Mouse (Mus musculus): Measurements from ENCODE around the gene Itgb5. TPM values are rescaled to one million over a fixed set of nuclear protein-coding genes. Genes with fewer than 3 reads are reported as not detected.

Gene Itgb5
- polyA plus RNA-seq, 1 experiment from 2014 or later = 20.0 TPM

DNA sequence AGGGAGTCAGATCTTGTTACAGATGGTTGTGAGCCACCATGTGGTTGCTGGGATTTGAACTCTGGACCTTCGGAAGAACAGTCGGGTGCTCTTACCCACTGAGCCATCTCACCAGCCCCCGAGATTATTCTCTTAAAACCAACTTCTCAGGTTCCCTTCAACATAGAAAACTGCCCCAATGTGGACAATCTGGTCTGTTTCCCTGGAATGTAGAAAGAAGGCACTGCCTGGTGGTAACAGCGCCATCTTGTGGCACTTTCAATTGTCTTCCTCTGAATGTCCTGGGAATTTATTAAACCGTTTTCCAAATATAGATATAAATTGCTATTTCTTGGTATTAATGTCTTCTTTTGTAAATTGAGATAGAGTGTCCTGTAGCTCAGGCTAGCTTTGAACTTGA is 31.6 kb upstream of the Itgb5 start:
- no peak for ATAC-seq
- Histone ChIP-seq H3K36me3 (no peaks in the 10 kb centered on the region), H3K9me3 (replicated peaks) (no peaks in the 10 kb centered on the region), H3K4me3 (no peak overlapping the region), H3K27me3 (replicated peaks) (no peaks in the 10 kb centered on the region), H3K27ac (no peak overlapping the region), H3K4me1 (peaks cover 21% of the 10 kb centered on the region), H3K9ac (no peak overlapping the region), H3K4me2 (no peak overlapping the region)
- 34% methylated on average over 5 of the region's 5 CpGs for WGBS (ENCODE audit: insufficient replicate concordance)

- WGBS (ENCODE audit: insufficient replicate concordance) = 66% methylated on average over 3 of the region's 3 CpGs
- H3K4me2 ChIP-seq = no peak overlapping the region
- no peaks in the 10 kb centered on the region for H3K27me3 ChIP-seq (replicated peaks)
- H3K27ac ChIP-seq = no peak overlapping the region
- no peaks in the 10 kb centered on the region for H3K9me3 ChIP-seq (replicated peaks)
- H3K4me3 ChIP-seq = no peak overlapping the region
- H3K4me1 ChIP-seq = no peaks in the 10 kb centered on the region
- ATAC-seq = no peak
- no peak overlapping the region for H3K9ac ChIP-seq
- no peaks in the 10 kb centered on the region for H3K36me3 ChIP-seq
Measured at GRCm38 (mm10) chr16:33810002-33810401, 19.5 kb upstream of the Itgb5 start.

GRCm38 (mm10) chr16:33818413-33819165 is 10.9 kb upstream of the Itgb5 start:
- no peaks in the 10 kb centered on the region for H3K4me1 ChIP-seq
- no peak overlapping the region for H3K4me2 ChIP-seq
- WGBS (ENCODE audit: insufficient replicate concordance) = 77% methylated on average over 7 of the region's 7 CpGs
- H3K9me3 ChIP-seq (replicated peaks) = no peaks in the 10 kb centered on the region
- no peak for ATAC-seq
- H3K27me3 ChIP-seq (replicated peaks) = 0 out of 2 replicates have a peak, but pooled peaks cover 4% of the 10 kb centered on the region
- no peak overlapping the region for H3K4me3 ChIP-seq
- H3K9ac ChIP-seq = no peak overlapping the region
- H3K36me3 ChIP-seq = peaks cover 5% of the 10 kb centered on the region; the same call in 1 of the 2 replicates
- H3K27ac ChIP-seq = no peak overlapping the region

DNA sequence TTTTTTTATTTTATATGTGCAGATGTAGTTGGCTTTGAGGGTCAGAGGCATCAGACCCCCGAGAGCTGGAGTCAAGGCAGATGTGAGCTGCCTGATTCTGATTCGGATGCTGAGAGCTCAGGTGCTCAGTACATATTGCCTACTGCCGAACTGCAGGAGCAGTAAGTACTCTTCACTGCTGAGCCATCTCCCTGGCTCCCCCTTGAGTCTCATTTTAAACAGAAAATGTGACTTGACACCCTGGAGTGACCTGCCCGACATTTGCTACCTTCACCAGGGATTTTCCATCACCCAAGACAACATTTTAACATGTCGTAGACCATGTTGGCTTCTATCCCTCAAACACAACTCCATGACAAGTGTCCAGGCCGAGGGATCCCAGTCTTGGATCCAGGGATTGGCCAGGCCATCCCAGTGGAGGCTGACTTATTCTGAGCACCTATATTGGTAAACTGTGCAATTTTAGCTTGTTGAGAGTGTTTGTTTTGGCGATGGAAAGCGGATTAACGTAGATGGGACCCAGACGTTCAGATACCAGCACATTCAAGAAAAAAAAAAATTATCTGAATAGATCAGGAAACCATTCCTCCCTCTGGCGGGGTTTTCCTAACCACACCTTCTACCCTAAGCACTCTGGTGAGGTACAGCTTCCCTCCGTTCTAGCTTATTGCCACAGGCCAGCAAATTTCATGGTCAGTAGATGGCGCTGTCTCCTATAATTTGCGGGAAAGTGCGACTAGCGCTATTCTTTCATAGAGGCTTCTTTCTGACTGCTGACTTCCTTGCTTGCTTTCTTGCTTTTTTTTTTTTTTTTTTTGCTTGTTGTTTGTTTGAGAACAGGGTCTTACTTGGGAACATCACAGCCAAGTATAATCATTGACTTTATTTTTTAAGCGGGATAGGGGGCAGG is 8.9 kb upstream of the Itgb5 start:
- H3K4me3 ChIP-seq = no peak overlapping the region
- H3K36me3 ChIP-seq = peaks cover 5% of the 10 kb centered on the region; the same call in 1 of the 2 replicates
- no peak for ATAC-seq
- WGBS (ENCODE audit: insufficient replicate concordance) = 20% methylated on average over 17 of the region's 17 CpGs
- no peak overlapping the region for H3K4me2 ChIP-seq
- 0 out of 2 replicates have a peak, but pooled peaks cover 4% of the 10 kb centered on the region for H3K27me3 ChIP-seq (replicated peaks)
- no peaks in the 10 kb centered on the region for H3K4me1 ChIP-seq
- no peak overlapping the region for H3K27ac ChIP-seq
- no peaks in the 10 kb centered on the region for H3K9me3 ChIP-seq (replicated peaks)
- no peak overlapping the region for H3K9ac ChIP-seq

GRCm38 (mm10) chr16:33824603-33825002 is 4.9 kb upstream of the Itgb5 start:
- Histone ChIP-seq H3K4me3 (no peak overlapping the region), H3K27me3 (replicated peaks) (peaks cover 31% of the 10 kb centered on the region), H3K9me3 (replicated peaks) (no peaks in the 10 kb centered on the region), H3K4me1 (peaks cover 8% of the 10 kb centered on the region), H3K27ac (no peak overlapping the region), H3K9ac (no peak overlapping the region), H3K4me2 (no peak overlapping the region), H3K36me3 (no peaks in the 10 kb centered on the region)
- WGBS (ENCODE audit: insufficient replicate concordance) = 77% methylated on average over 5 of the region's 6 CpGs
- ATAC-seq = no peak

- Histone ChIP-seq H3K4me2 (no peak overlapping the region), H3K27me3 (replicated peaks) (peaks cover 65% of the 10 kb centered on the region), H3K4me3 (no peak overlapping the region), H3K36me3 (no peaks in the 10 kb centered on the region), H3K9me3 (replicated peaks) (no peaks in the 10 kb centered on the region), H3K27ac (no peak overlapping the region), H3K9ac (no peak overlapping the region), H3K4me1 (peaks cover 33% of the 10 kb centered on the region)
- WGBS (ENCODE audit: insufficient replicate concordance) = 70% methylated on average over 7 of the region's 7 CpGs
- ATAC-seq = no peak
Measured at GRCm38 (mm10) chr16:33828496-33828895, 969 bp upstream of the Itgb5 start.

DNA sequence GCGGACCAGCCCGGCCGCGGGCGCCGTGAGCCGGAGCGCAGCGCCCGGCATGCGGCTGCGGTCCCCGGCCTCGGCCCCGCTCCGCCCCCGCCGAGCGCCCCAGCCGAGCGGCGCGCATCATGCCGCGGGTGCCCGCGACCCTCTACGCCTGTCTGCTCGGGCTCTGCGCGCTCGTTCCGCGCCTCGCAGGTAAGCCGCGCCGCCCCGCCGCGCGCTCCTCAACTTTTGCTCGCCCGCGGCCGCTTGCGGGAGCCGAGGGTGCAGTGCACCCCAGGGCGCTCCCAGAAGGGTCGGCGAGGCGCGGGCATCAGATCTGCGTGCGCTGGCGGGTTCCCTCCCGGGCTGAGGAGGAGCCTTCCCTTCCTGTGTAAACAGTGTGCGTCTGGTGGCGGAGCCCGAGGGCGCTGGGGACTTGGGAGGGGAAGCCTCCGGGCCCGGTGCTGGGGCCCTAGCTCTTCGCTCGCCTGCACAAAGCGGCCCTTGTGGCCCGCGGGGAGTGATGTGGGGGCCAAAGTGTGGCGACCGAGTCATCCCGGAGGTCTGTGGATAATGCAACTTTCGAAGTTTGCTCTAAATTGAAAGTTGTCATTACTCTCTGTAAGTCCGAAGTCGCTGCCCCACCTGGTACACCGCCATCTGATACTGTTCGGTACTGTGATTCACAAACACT is 512 bp downstream of the Itgb5 start:
- ATAC-seq = peak; percentile 48
- peak overlapping the region; percentile 59 for H3K9ac ChIP-seq
- 0 out of 2 replicates have a peak overlapping the region, but pooled peaks have one; percentile 26 for H3K27ac ChIP-seq
- peak overlapping the region; percentile 65 for H3K4me3 ChIP-seq
- peaks cover 48% of the 10 kb centered on the region for H3K4me1 ChIP-seq
- H3K27me3 ChIP-seq (replicated peaks) = peaks cover 80% of the 10 kb centered on the region
- H3K9me3 ChIP-seq (replicated peaks) = no peaks in the 10 kb centered on the region
- WGBS (ENCODE audit: insufficient replicate concordance) = 1% methylated on average over 73 of the region's 76 CpGs
- peak overlapping the region; percentile 78 for H3K4me2 ChIP-seq
- H3K36me3 ChIP-seq = no peaks in the 10 kb centered on the region

- peak overlapping the region; percentile 65 for H3K4me3 ChIP-seq
- H3K27me3 ChIP-seq (replicated peaks) = peaks cover 86% of the 10 kb centered on the region
- no peaks in the 10 kb centered on the region for H3K9me3 ChIP-seq (replicated peaks)
- ATAC-seq = no peak
- peak overlapping the region; percentile 78 for H3K4me2 ChIP-seq
- H3K36me3 ChIP-seq = no peaks in the 10 kb centered on the region
- WGBS (ENCODE audit: insufficient replicate concordance) = 6% methylated on average over 18 of the region's 18 CpGs
- H3K27ac ChIP-seq = 0 out of 2 replicates have a peak overlapping the region, but pooled peaks have one; percentile 26
- H3K4me1 ChIP-seq = peaks cover 52% of the 10 kb centered on the region
- H3K9ac ChIP-seq = peak overlapping the region; percentile 59
Measured at GRCm38 (mm10) chr16:33830512-33831105, 1.1 kb downstream of the Itgb5 start.

- Histone ChIP-seq H3K9ac (no peak overlapping the region), H3K27ac (no peak overlapping the region), H3K4me3 (no peak overlapping the region), H3K4me1 (peaks cover 62% of the 10 kb centered on the region), H3K9me3 (replicated peaks) (no peaks in the 10 kb centered on the region), H3K36me3 (no peaks in the 10 kb centered on the region), H3K4me2 (peak overlapping the region; percentile 61), H3K27me3 (replicated peaks) (peaks cover 91% of the 10 kb centered on the region)
- 58% methylated on average over 6 of the region's 6 CpGs for WGBS (ENCODE audit: insufficient replicate concordance)
- ATAC-seq = no peak
Measured at GRCm38 (mm10) chr16:33832057-33832456, 2.6 kb downstream of the Itgb5 start.

DNA sequence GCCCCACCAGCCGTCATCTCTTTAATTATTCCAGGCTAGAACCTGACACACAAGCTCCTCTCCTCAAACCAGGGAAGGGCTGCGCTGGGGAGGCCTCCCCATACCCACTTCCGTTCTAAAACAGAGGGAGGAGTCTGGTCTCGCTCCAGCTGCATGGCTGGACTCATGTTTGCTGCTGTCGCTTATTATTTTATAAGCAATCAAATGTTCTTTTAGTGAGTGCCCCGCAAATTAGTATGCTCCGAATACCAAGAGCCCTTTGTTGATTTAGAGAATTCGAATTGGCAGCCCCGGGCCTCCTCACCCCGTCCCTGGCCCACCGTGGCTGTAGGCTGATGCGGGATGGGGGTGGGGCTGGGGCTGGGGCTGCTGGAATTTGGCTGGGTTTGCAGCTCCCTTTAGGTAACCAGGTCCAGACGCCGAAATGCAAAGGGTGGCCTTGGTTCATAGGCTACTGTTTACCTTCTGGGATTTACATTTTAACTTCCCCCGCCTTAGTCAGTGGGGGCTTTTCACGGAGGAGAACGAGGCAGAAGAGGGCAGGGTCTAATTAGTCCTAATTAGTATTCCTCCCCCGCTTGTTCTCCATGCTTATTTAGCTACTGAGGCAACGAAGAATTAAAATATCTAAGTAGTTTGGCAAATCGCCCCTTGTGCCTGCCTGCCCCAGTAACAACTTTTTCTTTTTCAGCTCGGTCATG is 3.4 kb downstream of the Itgb5 start:
- Histone ChIP-seq H3K36me3 (no peaks in the 10 kb centered on the region), H3K27ac (0 out of 2 replicates have a peak overlapping the region, but pooled peaks have one; percentile 41), H3K9ac (peak overlapping the region; percentile 24; the same call in 1 of the 2 replicates), H3K4me3 (peak overlapping the region; percentile 32), H3K4me2 (peak overlapping the region; percentile 61), H3K27me3 (replicated peaks) (peaks cover 82% of the 10 kb centered on the region), H3K4me1 (peaks cover 62% of the 10 kb centered on the region), H3K9me3 (replicated peaks) (no peaks in the 10 kb centered on the region)
- 6% methylated on average over 21 of the region's 21 CpGs for WGBS (ENCODE audit: insufficient replicate concordance)
- 0 out of 2 replicates have a peak, but pooled peaks have one; percentile 21 for ATAC-seq

DNA sequence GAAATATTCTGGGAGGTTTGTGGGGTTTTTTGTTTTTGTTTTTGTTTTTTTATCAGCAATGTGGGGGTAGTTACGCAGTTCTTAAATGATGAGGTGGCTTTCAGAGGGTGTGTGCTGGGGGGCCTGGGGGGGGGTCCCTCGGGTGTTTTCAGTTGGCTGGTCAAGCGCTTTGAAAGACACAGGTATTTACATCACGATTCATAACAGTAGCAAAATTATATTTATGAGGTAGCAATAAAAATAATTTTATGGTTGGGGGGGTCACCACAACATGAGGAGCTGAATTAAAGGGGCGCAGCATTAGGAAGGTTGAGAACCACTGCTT is 3.9 kb downstream of the Itgb5 start:
- ATAC-seq = no peak
- Histone ChIP-seq H3K36me3 (no peaks in the 10 kb centered on the region), H3K27me3 (replicated peaks) (peaks cover 77% of the 10 kb centered on the region), H3K4me3 (peak overlapping the region; percentile 32), H3K9ac (no peak overlapping the region), H3K27ac (0 out of 2 replicates have a peak overlapping the region, but pooled peaks have one; percentile 41), H3K9me3 (replicated peaks) (no peaks in the 10 kb centered on the region), H3K4me1 (peaks cover 62% of the 10 kb centered on the region), H3K4me2 (peak overlapping the region; percentile 61)
- WGBS (ENCODE audit: insufficient replicate concordance) = 12% methylated on average over 5 of the region's 5 CpGs
